Mouse (Mus musculus) erythroblast, embryonic 14.5 days (primary cell): ENCODE data around the gene Psmd12.

Experiments
- GATA1 ChIP-seq: IDR thresholded peaks from 2 replicates; pipeline ENCODE4 v1.6.1; 2012; ENCODE audit warnings: low read length, inconsistent platforms, mixed read lengths
- TAL1 ChIP-seq: IDR thresholded peaks from 3 replicates; pipeline ENCODE4 v1.6.1; 2012; ENCODE audit warnings: low read length, inconsistent platforms, mixed read lengths

DNA sequence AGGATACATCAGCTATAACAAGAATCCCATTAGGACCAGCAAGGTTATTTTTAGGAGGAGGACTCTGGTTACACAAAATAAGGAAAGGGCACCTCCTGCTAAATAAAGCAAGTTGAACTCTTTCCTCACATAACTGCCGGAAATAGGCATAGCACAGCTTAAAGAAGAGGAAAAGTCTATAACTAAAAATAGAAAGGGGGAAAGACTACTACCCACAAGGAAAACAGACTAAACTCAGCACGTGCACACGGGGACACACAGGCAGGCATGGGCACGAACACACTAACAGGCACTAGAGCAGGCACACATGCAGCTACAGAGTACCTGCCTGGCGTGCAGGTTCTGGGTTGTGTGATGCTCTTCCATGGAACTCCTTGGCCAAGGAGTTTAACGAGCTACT lies 32.6 kb upstream of the Psmd12 start:
- no peak for TF ChIP-seq GATA1
- TF ChIP-seq TAL1 = no peak
